Comparison of ENCODE assay signal across 1 mouse cellular context in the genomic region with DNA sequence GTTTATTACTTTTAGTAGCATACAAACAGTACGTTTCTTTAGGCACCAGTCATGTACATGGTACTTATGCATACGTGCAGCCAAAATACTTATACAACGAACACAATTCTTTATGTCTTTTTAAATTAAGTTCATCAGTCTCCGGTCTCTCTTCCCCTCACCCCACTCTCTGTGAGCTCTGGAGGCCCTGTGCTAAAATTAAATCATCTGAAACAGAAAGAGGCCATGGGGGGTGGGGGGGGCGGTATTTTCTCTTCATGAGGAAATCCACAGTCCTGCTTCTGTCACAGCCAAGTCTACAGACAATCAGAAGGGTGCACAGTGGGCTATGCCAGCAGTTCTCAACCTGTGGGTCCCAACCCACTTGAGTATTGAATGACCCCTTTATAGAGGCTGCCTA.
A peak's percentile ranks its signal among the peaks of the same experiment; 100 is the strongest.
TF ChIP-seq lines count a peak whose summit lies in the region.

No protein-coding gene starts in this region.

TF ChIP-seq in CH12.LX, 34 proteins besides CTCF, POLR2A, EP300 and RAD21:
- no peak for TF ChIP-seq SIN3A (IDR thresholded peaks at IDR 0.05; ENCODE audit: low read length)
- TF ChIP-seq IRF4 (IDR thresholded peaks at IDR 0.05; ENCODE audit: low read depth, low read length): peak; percentile 73
- TF ChIP-seq MEF2A (IDR thresholded peaks at IDR 0.05; ENCODE audit: borderline replicate concordance, low read depth, low read length): peak; percentile 95
- 0 out of 2 replicates have a peak, but pooled peaks have one; percentile 17 for TF ChIP-seq BHLHE40 (IDR thresholded peaks at IDR 0.05; ENCODE audit: low read depth, low read length)
- 0 out of 2 replicates have a peak, but pooled peaks have one; percentile 44 for TF ChIP-seq MAZ (IDR thresholded peaks at IDR 0.05; ENCODE audit: low read depth, low read length)
- no peak for TF ChIP-seq HCFC1 (IDR thresholded peaks at IDR 0.05; ENCODE audit: low read depth, low read length)
- peak; percentile 78 for TF ChIP-seq CHD2 (IDR thresholded peaks at IDR 0.05; ENCODE audit: low read length)
